Mouse (Mus musculus): ENCODE results near the gene Paqr3. TPM values are rescaled to one million over a fixed set of nuclear protein-coding genes. Genes with fewer than 3 reads are reported as not detected.

Gene Paqr3
- polyA plus RNA-seq, 1 experiment from 2014 or later, result 3.4 TPM

DNA sequence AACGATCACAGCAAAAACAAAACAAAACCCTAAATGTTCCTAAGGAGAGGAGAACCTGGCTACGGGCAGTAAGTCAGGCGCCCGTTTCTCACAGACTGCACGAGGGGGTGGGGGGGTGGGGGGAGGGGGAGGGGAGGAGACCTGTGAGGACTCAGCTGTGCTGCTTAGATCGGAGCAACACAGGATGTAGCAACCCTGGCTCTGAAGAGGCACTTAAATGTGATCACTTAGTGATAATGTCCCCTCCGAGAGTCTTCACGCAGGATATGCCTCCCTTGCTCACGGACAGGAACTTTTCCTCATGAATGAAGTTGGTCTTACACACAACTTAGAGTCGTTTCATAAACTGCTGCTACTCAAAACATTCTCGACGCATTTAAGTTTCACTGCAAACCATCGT, 16.1 kb downstream of the Paqr3 start:
- ATAC-seq (ENCODE audit: insufficient read depth) (no peak), DNase-seq (no peak)
- Histone ChIP-seq H3K9ac (no peak overlapping the region), H3K4me2 (no peak overlapping the region), H3K4me1 (ENCODE audit: insufficient read depth) (no peaks in the 10 kb centered on the region), H3K9me3 (ENCODE audit: low read depth, low read length) (no peaks in the 10 kb centered on the region), H3K27me3 (ENCODE audit: insufficient read depth, low read length) (no peaks in the 10 kb centered on the region), H3K4me3 (ENCODE audit: low read depth, low read length) (no peak overlapping the region), H3K27ac (ENCODE audit: low read depth) (no peak overlapping the region), H3K36me3 (ENCODE audit: insufficient read depth) (0 out of 2 replicates have a peak, but pooled peaks cover 4% of the 10 kb centered on the region)
- WGBS, result 50% methylated on average over 12 of the region's 13 CpGs
- TF ChIP-seq CTCF (IDR thresholded peaks at IDR 0.05; ENCODE audit: low read depth), result no peak

DNA sequence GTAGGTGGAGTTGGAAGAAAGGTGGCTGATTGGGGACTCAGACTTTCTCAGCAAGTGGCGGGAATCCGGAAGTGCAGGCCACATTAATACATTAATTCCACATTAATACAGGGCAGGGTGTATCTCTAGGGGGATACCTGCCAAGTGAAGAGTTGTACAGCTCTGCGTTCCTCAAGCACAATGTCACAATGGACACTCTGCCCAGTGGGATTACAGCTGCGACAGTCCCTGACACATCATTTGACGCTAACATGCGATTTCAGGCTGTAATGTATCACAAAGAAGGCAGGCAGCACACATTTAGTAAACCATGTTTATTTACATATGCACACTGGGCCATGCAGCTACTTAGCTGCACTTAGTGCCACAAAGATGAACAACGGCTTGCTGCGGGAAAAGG, 18.4 kb downstream of the Paqr3 start:
- DNase-seq, result no peak
- no peak overlapping the region for H3K9ac ChIP-seq
- TF ChIP-seq CTCF (IDR thresholded peaks at IDR 0.05; ENCODE audit: low read depth), result 0 out of 2 replicates have a peak, but pooled peaks have one; percentile 11
- no peak overlapping the region for H3K4me2 ChIP-seq
- H3K4me3 ChIP-seq (ENCODE audit: low read depth, low read length), result no peak overlapping the region
- no peaks in the 10 kb centered on the region for H3K27me3 ChIP-seq (ENCODE audit: insufficient read depth, low read length)
- peaks cover 11% of the 10 kb centered on the region; the same call in 1 of the 2 replicates for H3K36me3 ChIP-seq (ENCODE audit: insufficient read depth)
- 47% methylated on average over 8 of the region's 8 CpGs for WGBS
- H3K9me3 ChIP-seq (ENCODE audit: low read depth, low read length), result no peaks in the 10 kb centered on the region
- no peak for ATAC-seq (ENCODE audit: insufficient read depth)
- H3K4me1 ChIP-seq (ENCODE audit: insufficient read depth), result no peaks in the 10 kb centered on the region
- no peak overlapping the region for H3K27ac ChIP-seq (ENCODE audit: low read depth)

DNA sequence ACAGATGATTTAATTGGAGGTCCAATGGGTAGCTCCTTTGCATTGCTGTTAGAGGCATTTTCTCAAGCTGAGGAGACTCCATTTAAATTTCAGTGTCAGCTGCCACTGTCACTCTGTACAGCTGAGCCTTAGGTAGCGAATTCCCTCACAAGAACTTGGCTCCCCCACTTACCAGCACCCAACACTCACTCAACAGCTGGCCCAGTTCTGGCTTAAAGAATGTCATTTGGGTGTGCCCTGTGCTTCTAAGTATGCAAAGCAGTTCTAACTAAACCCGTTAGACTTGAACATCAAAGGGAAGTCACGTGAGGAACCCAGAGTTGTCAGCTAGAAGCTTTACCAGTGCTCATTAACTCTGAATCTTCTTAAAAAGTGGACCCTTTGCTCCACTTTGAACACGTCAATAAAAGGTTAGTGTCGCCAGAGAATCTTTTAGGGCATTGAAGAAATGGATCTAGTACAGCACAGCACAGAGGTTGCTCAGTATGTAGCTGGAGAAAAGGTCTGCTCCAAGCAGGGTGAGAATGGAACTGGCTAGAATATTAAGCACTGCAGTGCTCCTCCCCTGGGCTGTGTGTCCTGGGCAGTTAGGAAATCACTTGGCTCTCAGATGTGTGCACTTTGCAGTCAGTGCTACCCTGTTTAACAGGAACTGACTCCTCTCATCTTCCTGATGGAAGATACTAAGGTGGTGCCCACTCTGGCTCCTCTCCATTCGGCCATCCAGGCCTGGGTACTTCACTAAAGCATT, 21.2 kb downstream of the Paqr3 start:
- ATAC-seq (ENCODE audit: insufficient read depth) (no peak), DNase-seq (no peak)
- H3K4me2 ChIP-seq, result no peak overlapping the region
- no peaks in the 10 kb centered on the region for H3K9me3 ChIP-seq (ENCODE audit: low read depth, low read length)
- H3K4me3 ChIP-seq (ENCODE audit: low read depth, low read length), result no peak overlapping the region
- H3K36me3 ChIP-seq (ENCODE audit: insufficient read depth), result peaks cover 25% of the 10 kb centered on the region
- H3K27ac ChIP-seq (ENCODE audit: low read depth), result no peak overlapping the region
- no peak for TF ChIP-seq CTCF (IDR thresholded peaks at IDR 0.05; ENCODE audit: low read depth)
- no peaks in the 10 kb centered on the region for H3K4me1 ChIP-seq (ENCODE audit: insufficient read depth)
- H3K27me3 ChIP-seq (ENCODE audit: insufficient read depth, low read length), result no peaks in the 10 kb centered on the region
- no peak overlapping the region for H3K9ac ChIP-seq
- 54% methylated on average over 6 of the region's 6 CpGs for WGBS

DNA sequence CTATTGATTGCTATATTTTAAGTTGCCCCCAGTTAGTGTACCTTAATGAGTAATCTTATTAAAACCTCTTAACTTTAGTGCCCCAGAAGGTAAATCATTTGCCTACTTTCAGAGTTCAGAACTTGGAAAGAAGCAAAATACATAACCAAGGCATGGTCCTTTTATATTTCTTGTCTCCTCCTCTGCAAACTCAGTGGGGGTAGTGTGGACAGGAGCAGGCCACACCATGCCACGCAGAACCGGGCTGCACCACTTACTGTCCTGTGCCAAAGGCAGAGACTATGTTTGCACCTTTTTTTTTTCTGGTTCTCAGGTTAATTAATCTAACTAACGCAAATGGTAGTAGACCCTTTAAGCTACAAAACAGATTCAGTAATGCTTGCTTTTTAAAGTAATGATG, 22.0 kb downstream of the Paqr3 start:
- no peak for ATAC-seq (ENCODE audit: insufficient read depth)
- WGBS, result 84% methylated on average over 3 of the region's 3 CpGs
- H3K4me2 ChIP-seq, result no peak overlapping the region
- no peak for DNase-seq
- no peaks in the 10 kb centered on the region for H3K27me3 ChIP-seq (ENCODE audit: insufficient read depth, low read length)
- H3K9me3 ChIP-seq (ENCODE audit: low read depth, low read length), result no peaks in the 10 kb centered on the region
- no peaks in the 10 kb centered on the region for H3K4me1 ChIP-seq (ENCODE audit: insufficient read depth)
- H3K36me3 ChIP-seq (ENCODE audit: insufficient read depth), result peaks cover 25% of the 10 kb centered on the region
- no peak for TF ChIP-seq CTCF (IDR thresholded peaks at IDR 0.05; ENCODE audit: low read depth)
- H3K9ac ChIP-seq, result no peak overlapping the region
- H3K4me3 ChIP-seq (ENCODE audit: low read depth, low read length), result no peak overlapping the region
- H3K27ac ChIP-seq (ENCODE audit: low read depth), result no peak overlapping the region

DNA sequence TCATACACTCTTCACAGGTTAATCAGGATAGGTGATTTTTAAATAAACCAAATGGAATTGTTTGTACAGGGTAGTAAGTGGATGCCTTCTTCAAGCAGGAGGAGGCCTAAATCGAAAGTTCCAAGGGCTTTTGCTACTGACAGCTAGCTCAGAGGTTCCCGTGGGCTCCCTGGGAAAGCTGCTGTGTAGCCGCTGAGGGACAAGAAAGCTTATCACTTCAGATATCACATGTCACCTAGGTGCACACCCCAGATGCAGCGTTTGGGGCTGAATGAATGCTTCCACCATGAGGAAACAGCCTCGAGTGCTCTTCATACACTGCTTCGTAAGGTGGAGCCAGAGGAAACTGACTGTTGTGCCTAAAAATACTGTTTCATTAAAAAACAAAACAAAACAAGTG, 23.2 kb downstream of the Paqr3 start:
- TF ChIP-seq CTCF (IDR thresholded peaks at IDR 0.05; ENCODE audit: low read depth), result no peak
- 60% methylated on average over 6 of the region's 6 CpGs for WGBS
- DNase-seq (no peak), ATAC-seq (ENCODE audit: insufficient read depth) (no peak)
- Histone ChIP-seq H3K4me3 (ENCODE audit: low read depth, low read length) (no peak overlapping the region), H3K9ac (no peak overlapping the region), H3K9me3 (ENCODE audit: low read depth, low read length) (no peaks in the 10 kb centered on the region), H3K4me2 (no peak overlapping the region), H3K36me3 (ENCODE audit: insufficient read depth) (peaks cover 28% of the 10 kb centered on the region), H3K4me1 (ENCODE audit: insufficient read depth) (no peaks in the 10 kb centered on the region), H3K27ac (ENCODE audit: low read depth) (no peak overlapping the region), H3K27me3 (ENCODE audit: insufficient read depth, low read length) (no peaks in the 10 kb centered on the region)

DNA sequence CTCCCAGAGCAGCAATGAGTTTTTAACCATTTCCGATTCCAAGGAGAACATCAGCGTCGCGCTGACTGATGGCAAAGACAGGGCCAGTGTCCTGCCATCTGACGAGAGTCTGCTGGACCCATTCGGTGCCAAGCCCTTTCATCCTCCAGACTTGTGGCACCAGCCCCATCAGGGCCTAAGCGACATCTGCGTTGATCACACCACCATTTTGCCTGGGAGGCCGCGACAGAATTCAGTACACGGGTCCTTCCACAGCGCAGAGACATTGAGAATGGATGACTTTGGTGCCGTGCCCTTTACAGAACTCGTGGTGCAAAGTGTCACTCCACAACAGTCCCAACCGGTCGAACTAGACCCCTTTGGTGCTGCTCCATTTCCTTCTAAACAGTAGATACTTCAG, 23.6 kb downstream of the Paqr3 start:
- Histone ChIP-seq H3K36me3 (ENCODE audit: insufficient read depth) (peaks cover 24% of the 10 kb centered on the region), H3K9me3 (ENCODE audit: low read depth, low read length) (no peaks in the 10 kb centered on the region), H3K4me1 (ENCODE audit: insufficient read depth) (no peaks in the 10 kb centered on the region), H3K27ac (ENCODE audit: low read depth) (no peak overlapping the region), H3K4me2 (no peak overlapping the region), H3K4me3 (ENCODE audit: low read depth, low read length) (no peak overlapping the region), H3K27me3 (ENCODE audit: insufficient read depth, low read length) (no peaks in the 10 kb centered on the region), H3K9ac (no peak overlapping the region)
- no peak for DNase-seq
- no peak for ATAC-seq (ENCODE audit: insufficient read depth)
- WGBS, result 82% methylated on average over 16 of the region's 16 CpGs
- TF ChIP-seq CTCF (IDR thresholded peaks at IDR 0.05; ENCODE audit: low read depth), result no peak

DNA sequence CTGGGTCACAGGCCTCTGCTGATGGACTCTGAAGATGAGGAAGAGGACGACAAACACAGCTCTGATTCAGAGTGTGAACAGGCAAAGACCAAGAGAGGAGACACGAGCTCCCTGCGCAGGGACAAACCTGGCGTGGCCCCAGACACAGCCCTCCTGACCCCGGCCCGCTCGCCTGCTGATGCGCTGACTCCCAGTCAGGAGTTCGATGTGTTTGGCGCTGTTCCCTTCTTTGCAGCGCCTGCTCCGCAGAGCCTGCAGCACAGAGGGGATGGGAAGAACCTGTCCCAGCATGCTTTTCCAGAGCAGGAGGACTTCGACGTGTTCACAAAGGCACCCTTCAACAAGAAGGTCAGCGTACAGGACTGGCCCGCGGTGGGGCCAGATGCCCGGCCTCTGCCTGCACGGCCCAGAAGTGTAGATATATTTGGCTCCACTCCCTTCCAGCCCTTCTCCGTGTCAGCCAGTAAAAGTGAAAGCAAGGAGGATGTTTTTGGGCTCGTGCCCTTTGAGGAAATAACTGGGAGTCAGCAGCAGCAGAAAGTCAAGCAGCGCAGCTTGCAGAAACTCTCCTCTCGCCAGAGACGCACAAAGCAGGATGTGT, 24.3 kb downstream of the Paqr3 start:
- no peak for TF ChIP-seq CTCF (IDR thresholded peaks at IDR 0.05; ENCODE audit: low read depth)
- Histone ChIP-seq H3K9me3 (ENCODE audit: low read depth, low read length) (no peaks in the 10 kb centered on the region), H3K27ac (ENCODE audit: low read depth) (no peak overlapping the region), H3K4me3 (ENCODE audit: low read depth, low read length) (no peak overlapping the region), H3K4me1 (ENCODE audit: insufficient read depth) (no peaks in the 10 kb centered on the region), H3K4me2 (no peak overlapping the region), H3K36me3 (ENCODE audit: insufficient read depth) (peaks cover 24% of the 10 kb centered on the region), H3K27me3 (ENCODE audit: insufficient read depth, low read length) (no peaks in the 10 kb centered on the region), H3K9ac (no peak overlapping the region)
- no peak for ATAC-seq (ENCODE audit: insufficient read depth)
- peak; percentile 24 for DNase-seq
- 80% methylated on average over 24 of the region's 24 CpGs for WGBS

All from lung, embryonic 14.5 days (tissue).